Mouse (Mus musculus) retina, postnatal 7 days (tissue): ENCODE measurements around the gene Snph.
A peak's percentile ranks its signal among the peaks of the same experiment; 100 is the strongest.

ENCODE experiments used
- DNase-seq: peaks from one replicate; pipeline ENCODE4 v3.0.0-alpha.2; 2012; ENCODE audit warnings: low read depth, low spot score

The Snph gene

DNA sequence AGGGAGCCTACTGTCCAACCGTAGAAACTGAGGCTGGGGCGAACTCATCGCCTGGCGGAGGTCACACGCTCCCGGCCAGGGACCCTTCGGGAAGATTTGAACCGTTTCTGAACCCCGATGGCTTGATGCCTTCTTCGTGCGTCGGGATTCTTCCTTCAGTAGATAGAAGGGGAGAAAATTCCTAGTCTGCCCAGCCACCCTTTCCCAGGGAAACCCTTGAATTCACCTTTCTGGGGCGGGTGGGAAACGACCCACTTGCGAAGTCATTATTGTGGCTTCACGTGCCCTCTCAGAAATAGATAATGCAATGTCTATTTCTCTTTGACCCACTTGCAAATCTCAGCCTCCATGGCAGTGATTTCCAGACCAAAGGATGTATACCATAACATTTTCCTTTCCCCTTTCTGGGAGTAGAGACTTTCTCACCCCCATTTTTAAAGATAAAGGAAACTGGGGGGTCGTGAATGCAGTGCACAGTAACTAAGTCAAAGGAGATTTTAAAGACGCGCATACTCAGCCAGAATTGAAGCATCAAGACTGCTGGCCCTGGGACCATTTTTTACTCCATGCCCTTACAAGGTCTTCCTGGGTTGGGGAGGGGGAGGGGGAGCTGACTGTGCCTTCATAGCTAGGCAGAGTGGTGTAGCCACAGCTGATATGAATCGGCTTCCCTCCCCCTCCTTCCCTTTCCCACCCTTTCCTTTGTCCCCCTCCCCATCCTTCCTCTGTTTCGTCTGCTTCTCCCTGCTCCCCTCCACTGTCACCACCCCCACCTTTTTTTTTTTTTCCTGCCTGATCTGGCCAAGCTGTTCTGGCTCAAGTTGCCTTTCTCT is 89.1 kb downstream of the Snph start:
- DNase-seq = peak; percentile 4

DNA sequence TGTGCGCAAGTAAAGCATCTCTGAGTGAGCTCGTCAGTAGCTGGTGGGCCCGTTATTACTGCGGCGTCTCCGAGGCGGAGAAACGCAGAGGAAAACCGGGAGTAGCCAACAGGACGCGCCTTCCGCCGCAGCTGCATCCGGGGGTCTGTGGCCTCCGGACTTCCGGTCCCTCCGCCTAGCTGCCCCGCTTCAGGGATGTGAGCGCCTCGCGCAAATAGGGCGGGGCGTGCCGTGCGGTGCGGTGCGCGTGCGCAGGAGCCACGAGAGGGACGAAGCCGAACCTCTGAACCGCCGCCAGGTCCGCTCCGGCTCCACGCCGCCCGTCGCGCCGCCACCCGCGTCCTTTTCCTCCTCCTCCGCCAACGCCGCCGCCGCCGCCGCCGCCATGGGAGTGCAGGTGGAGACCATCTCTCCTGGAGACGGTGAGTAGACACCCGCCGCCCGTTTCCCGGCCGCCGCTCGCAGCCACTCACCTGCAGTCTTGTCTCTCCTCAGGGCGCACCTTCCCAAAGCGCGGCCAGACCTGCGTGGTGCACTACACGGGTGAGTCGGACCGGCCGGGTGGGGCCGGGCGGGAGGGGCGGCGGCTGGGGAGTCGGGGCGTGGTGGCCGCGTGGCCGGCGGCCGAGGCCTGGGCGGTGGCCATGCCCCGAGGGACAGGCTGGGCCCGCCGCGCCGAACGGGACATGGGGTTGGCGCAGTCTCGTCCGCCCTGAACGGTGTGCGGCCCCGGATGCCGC is 89.9 kb downstream of the Snph start, which contains the start of gene Fkbp1a:
Gene Fkbp1a (plus strand): TSS at position 161 of the 740 bp plus-strand sequence.
- peak; percentile 94 for DNase-seq
